Mouse (Mus musculus): ENCODE data around the gene Mgst1. TPM values are rescaled to one million over a fixed set of nuclear protein-coding genes. Genes with fewer than 3 reads are reported as not detected.

Mgst1 gene
- polyA plus RNA-seq, 1 experiment from 2014 or later, result 50.9 TPM

Other genes with a start within 250 kb of the Mgst1 start
- gene Slc15a5, start 60.4 kb upstream of the Mgst1 start, polyA plus RNA-seq (2014; fragmentation: Nextera tagmentation; extraction: Ambion mirVana), result not detected in 2 replicates